In genomic region chr6:31933364-31933763, GRCm38 (mm10) we compare ENCODE assay signal across 11 mouse cellular contexts.
DNase-seq lines count a peak whose midpoint lies in the region; ATAC-seq lines count a peak whose summit lies in the region.
"Had no signal": no experiment of that assay in that cellular context is flagged by ENCODE, and none has a peak within 500 bp of the region (broad histone marks: within the 10 kb centered on the region; RNA-seq: fewer than 3 reads in every experiment).

No protein-coding gene starts in this region.

- intact Hi-C loops in heart, postnatal 36 days (cut with DNase I): loop anchor here (10.0 kb wide), 2 partner anchors 231 to 541 kb away; no protein-coding TSS in a partner anchor

- H3K27me3 ChIP-seq in forebrain, embryonic 15.5 days: no peaks in the 10 kb centered on the region
- H3K27me3 ChIP-seq in forebrain, embryonic 12.5 days: 0 out of 2 replicates have a peak, but pooled peaks cover 8% of the 10 kb centered on the region
- no peaks in the 10 kb centered on the region for H3K27me3 ChIP-seq in neural tube, embryonic 11.5 days (ENCODE audit: control insufficient read depth, insufficient read depth, low read length)
- H3K27me3 ChIP-seq in heart, embryonic 10.5 days (ENCODE audit: insufficient read depth, poor library complexity, severe bottlenecking): peaks cover 14% of the 10 kb centered on the region; the same call in 1 of the 2 replicates

- peaks cover 10% of the 10 kb centered on the region for H3K4me1 ChIP-seq in forebrain, embryonic 15.5 days
- H3K4me1 ChIP-seq in forebrain, embryonic 12.5 days: peaks cover 11% of the 10 kb centered on the region
- peaks cover 6% of the 10 kb centered on the region; the same call in 1 of the 2 replicates for H3K4me1 ChIP-seq in neural tube, embryonic 11.5 days (ENCODE audit: control insufficient read depth, insufficient read depth, low read length)
- H3K4me1 ChIP-seq in heart, embryonic 10.5 days: 0 out of 2 replicates have a peak, but pooled peaks cover 6% of the 10 kb centered on the region
- H3K4me1 ChIP-seq: lung, embryonic 15.5 days had no signal

- 56% methylated on average over 5 of the region's 5 CpGs for WGBS in forebrain, embryonic 15.5 days
- 69% methylated on average over 5 of the region's 5 CpGs for WGBS in forebrain, embryonic 12.5 days
- 35% methylated on average over 5 of the region's 5 CpGs for WGBS in neural tube, embryonic 11.5 days
- WGBS in heart, embryonic 10.5 days: 69% methylated on average over 5 of the region's 5 CpGs

- H3K4me3 ChIP-seq in forebrain, embryonic 15.5 days: no peak overlapping the region
- H3K4me3 ChIP-seq in forebrain, embryonic 12.5 days (replicated peaks): no peak overlapping the region
- H3K4me3 ChIP-seq in neural tube, embryonic 11.5 days (ENCODE audit: low read depth, low read length): no peak overlapping the region
- H3K4me3 ChIP-seq in heart, embryonic 10.5 days: no peak overlapping the region
- H3K4me3 ChIP-seq: limb, embryonic 10.5 days; lung, embryonic 15.5 days had no signal

- DNase-seq in embryo, embryonic 10 days (ENCODE audit: low spot score): peak; percentile 61
- DNase-seq in kidney, postnatal 10 days: peak; percentile 44
- peak; percentile 45 for DNase-seq in neural tube, embryonic 11.5 days (ENCODE audit: low spot score)
- no peak for DNase-seq in MN1 (ENCODE audit: low spot score)
- DNase-seq in heart, embryonic 10.5 days (ENCODE audit: low spot score): no peak
- no peak for DNase-seq in heart, postnatal 36 days
- DNase-seq: adrenal gland, postnatal 14 days had no signal

- no peaks in the 10 kb centered on the region for H3K9me3 ChIP-seq in forebrain, embryonic 15.5 days
- no peaks in the 10 kb centered on the region for H3K9me3 ChIP-seq in forebrain, embryonic 12.5 days
- H3K9me3 ChIP-seq in neural tube, embryonic 11.5 days (ENCODE audit: control insufficient read depth, low read length): no peaks in the 10 kb centered on the region
- H3K9me3 ChIP-seq in heart, embryonic 10.5 days: no peaks in the 10 kb centered on the region
- H3K9me3 ChIP-seq: limb, embryonic 10.5 days; lung, embryonic 15.5 days had no signal

- no peak overlapping the region for H3K4me2 ChIP-seq in forebrain, embryonic 15.5 days (replicated peaks)
- H3K4me2 ChIP-seq in forebrain, embryonic 12.5 days: no peak overlapping the region
- H3K4me2 ChIP-seq in neural tube, embryonic 11.5 days (ENCODE audit: low read depth): no peak overlapping the region
- H3K4me2 ChIP-seq: lung, embryonic 15.5 days had no signal

- no peak overlapping the region for H3K9ac ChIP-seq in forebrain, embryonic 15.5 days (replicated peaks)
- no peak overlapping the region for H3K9ac ChIP-seq in forebrain, embryonic 12.5 days
- H3K9ac ChIP-seq in neural tube, embryonic 11.5 days (ENCODE audit: low read length): no peak overlapping the region
- H3K9ac ChIP-seq: lung, embryonic 15.5 days had no signal

- no peaks in the 10 kb centered on the region for H3K36me3 ChIP-seq in forebrain, embryonic 15.5 days
- H3K36me3 ChIP-seq in forebrain, embryonic 12.5 days (replicated peaks): no peaks in the 10 kb centered on the region
- H3K36me3 ChIP-seq in neural tube, embryonic 11.5 days (ENCODE audit: control insufficient read depth, insufficient read depth, low read length): no peaks in the 10 kb centered on the region
- no peaks in the 10 kb centered on the region for H3K36me3 ChIP-seq in heart, embryonic 10.5 days
- H3K36me3 ChIP-seq: limb, embryonic 10.5 days; lung, embryonic 15.5 days had no signal

- H3K27ac ChIP-seq in forebrain, embryonic 15.5 days (replicated peaks): peak overlapping the region; percentile 75
- H3K27ac ChIP-seq in forebrain, embryonic 12.5 days: no peak overlapping the region
- no peak overlapping the region for H3K27ac ChIP-seq in neural tube, embryonic 11.5 days (ENCODE audit: low read depth, low read length)
- H3K27ac ChIP-seq in heart, embryonic 10.5 days: no peak overlapping the region
- H3K27ac ChIP-seq: limb, embryonic 10.5 days; lung, embryonic 15.5 days had no signal

- ATAC-seq in forebrain, embryonic 15.5 days (replicated peaks): peak; percentile 66
- no peak for ATAC-seq in forebrain, embryonic 12.5 days (ENCODE audit: low FRiP score)
- 0 out of 2 replicates have a peak, but pooled peaks have one; percentile 28 for ATAC-seq in neural tube, embryonic 11.5 days (ENCODE audit: insufficient read depth, low FRiP score, low TSS enrichment)

Comparison
In these comparisons a context has a peak if more than half of its experiments do, and no peak if none do; other contexts are left out.
1. DNase-seq: peak in embryo, embryonic 10 days (single experiment), kidney, postnatal 10 days (single experiment) and neural tube, embryonic 11.5 days (single experiment); none in MN1 (single experiment), heart, embryonic 10.5 days (single experiment) and heart, postnatal 36 days (0 of 2).